Mouse (Mus musculus) mouse trophoblast stem cell (cell line): ENCODE data around the gene Tpd52l1.

Source experiments
- in situ Hi-C, 2 experiments: fragments of 300-500 bp; cut with MseI, MboI; formaldehyde crosslinking; loops; 2 replicates in 1 of 2; 3 replicates in 1 of 2; pipeline ENCODE4 v1.15.1; 2025

Tpd52l1 gene

DNA sequence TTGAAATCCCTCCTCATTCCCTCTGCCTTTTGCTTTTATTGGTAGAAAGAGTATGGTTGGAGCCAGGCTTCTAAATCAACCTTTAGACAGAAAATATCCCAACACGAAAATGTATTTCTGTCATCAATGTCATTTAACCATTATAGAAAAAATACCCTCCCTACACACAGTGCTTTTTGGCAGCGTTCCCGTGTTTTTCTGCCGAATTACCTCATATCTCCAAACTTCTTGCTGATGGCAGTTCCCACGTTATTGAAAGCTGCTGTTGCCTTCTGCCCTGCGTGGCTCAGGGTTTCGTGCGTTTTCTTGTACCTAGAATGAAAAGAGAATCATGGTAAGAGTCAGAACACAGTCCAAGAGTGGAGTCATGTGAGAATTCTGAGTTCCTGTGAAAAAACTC, 99.4 kb downstream of the Tpd52l1 start:
- in situ Hi-C loops = no loop called here

DNA sequence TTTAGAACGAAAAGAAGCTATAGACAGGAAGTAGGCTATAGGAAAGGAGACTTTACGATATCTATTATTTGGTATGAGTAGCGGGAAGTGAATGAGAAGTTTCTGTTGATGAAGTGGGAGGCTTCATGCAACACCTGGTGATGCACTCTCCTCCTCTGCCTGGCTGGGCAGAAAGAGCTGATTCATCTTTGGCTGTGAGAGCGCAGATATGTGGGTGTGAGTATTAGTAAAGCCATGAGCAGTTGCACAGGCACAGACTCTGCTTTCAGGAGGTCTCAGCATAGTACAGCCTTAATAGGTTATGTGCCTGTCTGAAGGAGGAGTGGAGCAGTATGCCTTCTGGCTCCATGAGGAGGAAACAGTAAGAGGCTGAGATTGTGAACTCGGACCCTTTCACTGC, 109.3 kb downstream of the Tpd52l1 start:
- in situ Hi-C loops = no loop called here

DNA sequence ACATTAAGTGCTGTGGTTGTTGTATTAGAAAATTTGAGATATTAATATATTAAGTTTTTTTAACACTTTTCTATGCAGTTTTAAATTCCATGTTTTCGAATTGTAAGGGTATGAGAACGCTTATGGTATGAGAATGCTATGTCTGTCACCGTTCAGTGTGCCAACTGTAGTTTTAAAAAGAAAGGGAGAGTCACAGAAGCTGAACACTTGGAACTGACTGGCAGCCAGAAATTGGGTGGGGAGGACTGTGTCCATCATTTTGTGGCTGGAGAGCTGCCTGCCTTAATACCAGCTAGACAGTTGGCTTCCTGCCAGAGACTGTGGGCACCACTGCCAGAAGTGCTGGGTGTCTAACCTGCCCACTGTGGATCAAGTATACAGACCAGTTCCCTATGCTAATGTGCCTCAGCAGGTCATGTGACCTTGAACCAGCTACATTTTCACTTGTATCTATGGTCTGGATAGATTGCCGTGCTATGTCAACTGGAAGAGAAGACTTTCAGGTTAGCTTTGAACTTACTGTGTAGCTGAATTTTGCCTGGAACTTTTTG, 114.5 kb downstream of the Tpd52l1 start:
- in situ Hi-C loops = no loop called here

- in situ Hi-C loops = no loop called here
Measured at GRCm38 (mm10) chr10:31330286-31330962, 115.3 kb downstream of the Tpd52l1 start.

DNA sequence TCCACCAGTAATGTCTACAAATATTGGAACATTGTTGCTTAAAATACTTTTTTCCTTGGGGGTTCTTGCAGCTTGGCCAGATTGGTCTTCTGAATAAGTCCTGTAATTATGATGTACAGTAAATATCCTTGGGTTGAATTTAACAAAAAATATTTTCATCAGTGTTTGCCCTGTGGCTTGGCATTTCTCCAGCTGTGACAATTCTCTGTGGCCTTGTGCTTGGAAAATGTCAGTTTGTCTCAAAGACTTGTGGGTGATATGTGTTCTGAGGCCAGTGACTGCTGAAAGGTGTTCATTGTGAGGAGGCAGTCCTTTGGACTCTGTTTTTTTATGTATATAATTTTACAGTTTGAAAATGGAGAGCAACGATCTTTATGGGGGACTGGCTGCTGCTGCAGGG, 116.3 kb downstream of the Tpd52l1 start:
- in situ Hi-C loops = no loop called here

GRCm38 (mm10) chr10:31318491-31318890, 127.3 kb downstream of the Tpd52l1 start:
- in situ Hi-C loops = loop anchor here in 1 of 2 experiments (25.0 kb wide), 1 partner anchor 706 kb away; the partner anchor contains the start of gene Trmt11

DNA sequence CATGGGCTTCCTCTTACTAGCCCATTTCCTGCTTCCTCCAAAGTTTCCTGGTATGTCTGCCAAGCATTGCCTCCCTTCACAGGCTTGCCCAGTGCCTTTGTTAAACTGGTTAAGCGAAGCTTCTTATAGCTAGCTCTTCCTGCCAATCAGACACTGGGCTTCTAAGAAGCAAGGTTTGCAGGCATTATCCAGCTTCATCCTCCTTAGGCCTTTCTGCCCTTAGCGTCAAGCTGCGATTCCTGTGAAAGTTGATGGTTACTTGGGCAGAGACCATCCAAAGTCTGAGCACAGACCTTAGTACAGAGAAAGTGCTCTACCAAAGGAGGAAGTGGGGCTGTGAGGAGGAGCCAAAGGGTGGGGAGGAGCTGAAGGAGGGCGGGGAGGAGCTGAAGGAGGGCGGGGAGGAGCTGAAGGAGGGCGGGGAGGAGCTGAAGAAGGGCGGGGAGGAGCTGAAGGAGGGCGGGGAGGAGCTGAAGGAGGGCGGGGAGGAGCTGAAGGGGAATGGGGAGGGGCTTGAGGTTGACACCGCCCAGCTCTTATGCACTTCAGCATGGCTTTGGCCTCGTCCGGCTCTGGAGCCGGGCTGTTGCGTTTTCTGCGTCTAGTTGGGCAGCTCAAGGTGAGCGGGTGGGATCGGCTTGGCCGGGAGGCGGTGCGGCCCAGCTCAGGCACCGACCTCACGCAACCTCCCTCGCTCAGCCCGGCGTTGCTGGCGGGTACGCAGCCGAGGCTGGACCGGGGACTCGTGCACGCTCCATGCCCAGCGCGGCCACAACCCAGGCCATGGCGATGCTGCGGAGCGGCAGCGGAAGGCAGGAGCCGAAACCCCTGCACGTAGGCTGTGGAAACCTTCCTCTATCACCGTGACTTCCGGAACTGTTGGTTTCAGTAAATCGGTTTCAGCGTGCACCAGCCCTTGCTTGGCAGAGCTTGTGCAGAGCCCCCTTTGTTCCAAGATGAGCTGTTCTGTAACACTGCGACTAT, 132.6 kb downstream of the Tpd52l1 start, which contains the start of gene Hddc2:
Hddc2 (plus strand) TSS at position 519 of the 984 bp plus-strand sequence.
- in situ Hi-C loops = loop anchor here in 1 of 2 experiments (25.0 kb wide), 1 partner anchor 701 kb away; the partner anchor contains the start of gene Trmt11

DNA sequence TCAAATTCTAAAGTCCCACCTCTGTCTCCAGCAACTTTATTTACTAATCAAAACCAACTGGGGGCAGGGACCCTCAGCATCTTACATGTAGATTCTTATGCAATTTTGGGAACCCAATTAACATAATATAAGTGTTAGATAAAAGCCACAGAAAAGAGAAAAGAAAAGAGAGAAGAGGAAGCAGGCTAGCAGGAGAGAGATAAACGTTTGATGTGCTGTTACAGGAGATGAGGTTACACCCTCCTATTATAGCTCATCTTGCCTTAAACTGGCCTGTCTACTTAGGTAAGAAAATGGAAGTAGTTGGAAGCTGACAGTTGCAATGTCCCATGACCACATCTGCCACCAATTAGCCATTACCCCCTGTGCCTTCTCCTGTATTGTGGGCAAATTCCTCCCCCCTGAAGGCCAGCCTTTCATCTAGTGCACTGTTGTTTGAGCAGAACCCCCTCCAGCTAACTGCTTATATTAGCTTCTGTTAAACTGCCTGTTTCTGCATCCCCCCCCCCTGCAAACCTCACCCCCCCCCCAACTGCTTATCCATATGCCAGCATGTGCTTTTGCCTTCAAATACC, 138.6 kb downstream of the Tpd52l1 start:
- in situ Hi-C loops = loop anchor here in 1 of 2 experiments (10.0 to 25.0 kb wide), 2 partner anchors 482 to 695 kb away; partner anchors contain the start of gene Trmt11

DNA sequence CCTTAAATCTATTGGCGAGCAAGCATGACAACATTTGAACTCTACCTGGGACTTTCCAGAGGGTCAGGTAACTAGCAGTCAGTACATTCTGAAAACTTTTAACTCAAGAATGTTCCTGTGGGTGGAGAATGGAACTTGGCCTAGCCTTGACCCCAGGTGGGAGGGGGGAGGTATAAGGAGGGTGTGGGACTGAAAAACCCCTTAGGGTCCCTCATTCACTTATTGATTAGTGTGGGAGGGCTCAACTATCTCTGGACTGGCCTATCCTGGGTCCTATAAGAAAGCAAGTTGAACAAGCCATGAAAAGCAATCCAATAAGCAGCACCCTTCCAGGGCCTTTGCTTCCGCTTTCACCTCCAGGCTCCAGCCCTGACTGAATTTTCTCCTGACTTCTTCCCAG, 142.3 kb downstream of the Tpd52l1 start:
- in situ Hi-C loops = loop anchor here (5.0 to 25.0 kb wide), 3 partner anchors 476 to 691 kb away; partner anchors contain the start of gene Trmt11 (in 1 of the 2)

DNA sequence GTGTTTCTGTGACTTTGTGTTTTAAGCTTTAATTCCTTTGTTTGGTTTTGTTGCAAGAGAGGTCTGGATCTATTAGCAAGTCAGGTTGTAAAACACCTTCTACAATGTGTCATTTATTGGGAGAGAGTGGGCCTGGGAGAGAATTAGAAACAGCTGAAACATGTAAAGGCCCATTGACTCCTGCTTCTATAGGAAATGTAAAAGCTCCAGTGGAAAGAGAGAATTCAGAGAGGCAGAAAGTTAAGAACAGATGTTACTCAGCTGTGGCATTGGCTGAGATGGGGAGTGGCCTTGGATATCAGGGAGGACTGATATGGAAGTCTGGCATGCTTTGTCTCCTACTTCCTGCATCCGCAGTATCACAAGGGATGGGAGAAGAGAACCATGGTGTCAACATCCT, 145.5 kb downstream of the Tpd52l1 start:
- in situ Hi-C loops = loop anchor here (5.0 to 25.0 kb wide), 3 partner anchors 473 to 688 kb away; partner anchors contain the start of gene Trmt11 (in 1 of the 2)

DNA sequence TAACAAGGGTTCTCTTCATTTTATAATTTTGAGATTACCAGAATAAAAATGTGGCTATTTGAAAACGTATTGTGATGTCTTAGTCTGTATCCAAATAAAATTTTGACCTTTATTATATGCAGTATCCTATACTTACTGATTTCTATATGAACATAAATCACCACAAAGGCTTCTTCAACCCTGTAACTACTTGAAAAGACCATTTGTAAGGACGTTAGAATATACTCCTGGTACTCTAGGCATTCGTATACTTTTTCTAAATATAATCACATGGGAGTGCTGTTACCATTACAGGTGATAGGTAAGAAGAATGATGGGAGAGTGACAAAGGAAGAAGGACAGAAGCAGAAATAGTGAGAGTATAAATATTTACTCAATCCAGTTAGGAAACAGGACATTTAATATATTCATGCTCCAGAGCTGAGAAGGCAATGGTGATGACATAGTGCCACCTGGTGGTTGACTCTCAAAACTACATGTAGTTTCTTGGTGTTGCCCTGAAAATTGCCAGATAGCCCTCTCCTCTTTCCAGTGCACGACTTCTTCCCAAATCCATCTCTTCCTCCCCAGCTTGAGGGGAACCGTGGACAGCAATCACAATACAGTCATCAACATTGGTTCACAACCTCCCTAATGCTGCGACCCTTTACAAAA, 146.7 kb downstream of the Tpd52l1 start:
- in situ Hi-C loops = loop anchor here (5.0 to 10.0 kb wide), 2 partner anchors 452 to 454 kb away; partner anchors contain the start of gene Hey2 (in 1 of the 2)

DNA sequence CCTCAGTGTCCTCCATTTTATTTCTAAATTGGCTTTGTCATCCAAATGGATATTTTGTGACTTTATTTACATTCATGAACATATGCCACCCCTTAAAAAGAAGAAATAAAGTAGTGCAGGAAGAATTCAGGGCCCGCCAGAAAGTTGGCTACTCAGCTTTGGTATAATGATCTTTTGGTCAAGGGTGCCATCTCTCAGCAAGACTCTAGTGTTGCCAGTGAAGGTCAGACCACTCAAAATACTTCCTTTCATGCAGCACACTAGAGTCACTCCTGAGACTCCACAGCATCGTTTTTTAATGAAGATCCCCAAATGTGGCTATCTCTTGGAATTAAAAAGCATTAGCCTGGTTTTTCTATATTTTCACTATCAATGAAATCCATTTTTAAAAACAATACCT, 147.5 kb downstream of the Tpd52l1 start:
- in situ Hi-C loops = loop anchor here (5.0 to 10.0 kb wide), 2 partner anchors 451 to 453 kb away; partner anchors contain the start of gene Hey2 (in 1 of the 2)

DNA sequence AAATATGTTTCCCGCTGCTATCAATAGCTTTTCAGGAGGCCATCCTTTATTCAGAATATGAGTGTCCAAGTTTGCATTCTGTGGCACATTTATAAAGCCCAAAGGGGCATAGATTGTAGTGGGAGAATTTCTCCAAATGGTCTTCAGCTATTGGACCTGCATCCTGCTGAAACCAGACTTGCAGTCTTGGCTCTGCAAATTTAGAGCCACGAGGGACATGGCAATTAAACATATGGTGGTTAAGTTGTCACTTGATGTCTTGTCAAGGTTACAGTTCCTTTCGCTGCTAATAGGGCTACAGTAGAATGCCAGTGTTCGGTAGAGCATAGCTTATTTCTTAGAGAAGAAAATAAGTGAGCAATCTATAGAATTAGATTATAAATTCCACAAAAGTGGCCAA, 148.7 kb downstream of the Tpd52l1 start:
- in situ Hi-C loops = loop anchor here (5.0 to 10.0 kb wide), 2 partner anchors 450 to 452 kb away; partner anchors contain the start of gene Hey2 (in 1 of the 2)

DNA sequence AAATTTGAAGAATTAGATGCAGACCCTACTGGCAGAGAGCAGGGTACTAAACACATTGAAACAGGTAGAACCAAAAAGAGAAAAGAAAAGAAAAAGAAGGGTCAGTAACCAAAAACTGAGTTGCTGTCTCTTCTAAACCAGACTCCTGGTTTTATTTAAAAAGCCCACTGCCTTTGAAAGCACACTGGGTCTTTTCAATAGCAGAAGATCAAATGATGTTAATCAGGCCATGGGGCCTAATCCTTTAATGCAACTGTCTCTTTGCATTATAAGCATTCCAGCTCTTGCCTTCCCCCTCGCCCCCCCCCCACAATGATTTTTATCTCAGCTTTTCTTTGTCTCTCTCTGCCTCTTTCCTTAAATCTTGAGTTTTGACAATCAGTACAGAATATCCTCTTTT, 149.3 kb downstream of the Tpd52l1 start:
- in situ Hi-C loops = loop anchor here (5.0 to 10.0 kb wide), 2 partner anchors 449 to 452 kb away; partner anchors contain the start of gene Hey2 (in 1 of the 2)

- in situ Hi-C loops = loop anchor here (5.0 to 10.0 kb wide), 2 partner anchors 448 to 451 kb away; partner anchors contain the start of gene Hey2 (in 1 of the 2)
Measured at GRCm38 (mm10) chr10:31295705-31296104, 150.1 kb downstream of the Tpd52l1 start.

- in situ Hi-C loops = no loop called here
Measured at GRCm38 (mm10) chr10:31288697-31289390, 156.9 kb downstream of the Tpd52l1 start.

DNA sequence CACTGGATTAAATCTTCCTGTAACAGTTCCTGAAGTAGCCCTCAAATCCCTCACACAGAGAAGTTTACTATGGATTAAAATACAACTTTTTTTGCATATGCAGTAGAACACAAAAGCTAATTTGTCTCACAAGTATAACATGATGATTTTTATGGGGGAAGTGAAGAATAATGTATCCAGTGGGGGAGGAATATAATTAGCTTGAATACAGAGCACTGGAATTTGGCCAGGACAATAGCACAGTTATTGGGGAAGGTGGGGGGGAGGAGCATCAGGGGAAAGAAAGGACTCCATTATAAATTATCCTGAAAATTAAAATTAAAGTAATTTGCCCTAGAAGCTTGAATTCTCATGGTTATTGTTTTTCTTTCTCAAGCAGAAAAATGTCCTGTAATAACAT, 158.0 kb downstream of the Tpd52l1 start:
- in situ Hi-C loops = no loop called here
